Mouse (Mus musculus) liver, postnatal 0 days (tissue): ENCODE measurements at regions not wholly inside any gene's neighbourhood (a gene's known extent, or its start where the extent isn't known, plus 50 kb on each side); places are given as distances from the start of the nearest gene placed in this dataset.

Experiments used
- CTCF ChIP-seq: sonication (generic); IDR thresholded peaks from 2 replicates; pipeline ENCODE4 v1.5.1; 2016; ENCODE audit warnings: antibody characterized with exemption, low read depth
- EP300 ChIP-seq: IDR thresholded peaks from 2 replicates; pipeline ENCODE4 v1.6.1; 2016; ENCODE audit warnings: antibody characterized with exemption, low read depth, mild to moderate bottlenecking

DNA sequence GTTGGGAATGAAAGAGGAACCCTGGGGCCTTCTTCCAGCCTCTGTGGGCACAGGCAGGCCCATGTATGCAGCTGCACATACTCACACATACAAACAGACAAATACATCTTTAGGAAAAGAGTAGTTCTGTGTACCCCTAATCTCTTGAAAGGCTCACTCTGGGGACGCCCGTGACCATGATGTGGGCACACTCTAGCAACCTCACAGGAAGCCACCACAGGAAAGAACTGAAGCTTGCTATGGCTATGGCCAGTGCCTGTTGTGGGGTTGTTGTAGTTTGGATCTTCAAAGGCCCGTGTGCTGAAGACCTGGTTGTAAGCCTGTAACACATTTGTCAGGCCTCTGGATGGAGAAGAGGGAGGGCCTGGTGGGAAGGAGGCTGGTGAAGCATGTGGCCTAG, 175.4 kb upstream of the Prok2 start:
- TF ChIP-seq CTCF (no peak), EP300 (no peak)
